Mouse (Mus musculus) myocyte (in vitro differentiated cells): ENCODE measurements around the gene Gm49337.
"Not testable (repeated sequence)": the region's sequence is repeated elsewhere in the genome, so short reads cannot be mapped to it uniquely, and the experiment has no call there.

Experiments
- E2F4 ChIP-seq: IDR thresholded peaks from one replicate; pipeline ENCODE4 v1.6.1; 2011; ENCODE audit warnings: mild to moderate bottlenecking, control low read depth, moderate library complexity; ENCODE audit not compliant: insufficient read depth
- USF1 ChIP-seq: IDR thresholded peaks from one replicate; pipeline ENCODE4 v1.6.1; 2011; ENCODE audit warnings: low read depth, mild to moderate bottlenecking, control low read depth, moderate library complexity

GRCm38 (mm10) chr4:116217661-116218060, 44.5 kb downstream of the Gm49337 start:
- not testable (repeated sequence) for TF ChIP-seq USF1, E2F4
